ENCODE assay signal across 8 mouse cellular contexts in genomic region chr7:89339142-89339435, GRCm38 (mm10).
DNase-seq lines count a peak whose midpoint lies in the region; ATAC-seq lines count a peak whose summit lies in the region.

No protein-coding gene starts in this region.

- no peak for DNase-seq in lung, postnatal 4 days
- DNase-seq in cerebellum, postnatal 36 days: no peak
- no peak for DNase-seq in cerebellum, postnatal 4 days (ENCODE audit: low spot score in 2 of 2)
- no peak for DNase-seq in left cerebral cortex, postnatal 25 days (ENCODE audit: low spot score in 2 of 2)

- intact Hi-C loops in left cerebral cortex, postnatal 25 days (cut with DNase I): loop anchor here (2.0 to 5.0 kb wide), 3 partner anchors 66 to 172 kb away; partner anchors contain the start of genes Fzd4 and Tmem135

- H3K9ac ChIP-seq in lung, embryonic 16.5 days (ENCODE audit: low read length): peak overlapping the region; percentile 97
- H3K9ac ChIP-seq in limb, embryonic 15.5 days: no peak overlapping the region
- no peak overlapping the region for H3K9ac ChIP-seq in stomach, embryonic 15.5 days

- peaks cover 12% of the 10 kb centered on the region for H3K4me1 ChIP-seq in lung, embryonic 16.5 days (replicated peaks; ENCODE audit: control insufficient read depth, insufficient read depth, low read length)
- peaks cover 18% of the 10 kb centered on the region for H3K4me1 ChIP-seq in limb, embryonic 15.5 days
- H3K4me1 ChIP-seq in stomach, embryonic 15.5 days: peaks cover 9% of the 10 kb centered on the region; the same call in 1 of the 2 replicates

- H3K9me3 ChIP-seq in lung, embryonic 16.5 days (ENCODE audit: control insufficient read depth, low read length): no peaks in the 10 kb centered on the region
- H3K9me3 ChIP-seq in limb, embryonic 15.5 days: no peaks in the 10 kb centered on the region
- no peaks in the 10 kb centered on the region for H3K9me3 ChIP-seq in stomach, embryonic 15.5 days

- peak overlapping the region; percentile 98 for H3K4me3 ChIP-seq in lung, embryonic 16.5 days (ENCODE audit: low read length)
- peak overlapping the region; percentile 93 for H3K4me3 ChIP-seq in limb, embryonic 15.5 days
- H3K4me3 ChIP-seq in stomach, embryonic 15.5 days (replicated peaks): peak overlapping the region; percentile 92

- H3K27me3 ChIP-seq in lung, embryonic 16.5 days (ENCODE audit: control insufficient read depth, insufficient read depth, low read depth, low read length): no peaks in the 10 kb centered on the region
- H3K27me3 ChIP-seq in limb, embryonic 15.5 days: no peaks in the 10 kb centered on the region
- no peaks in the 10 kb centered on the region for H3K27me3 ChIP-seq in stomach, embryonic 15.5 days (replicated peaks)

- H3K27ac ChIP-seq in lung, embryonic 16.5 days (ENCODE audit: low read length): peak overlapping the region; percentile 49
- peak overlapping the region; percentile 79; the same call in 1 of the 2 replicates for H3K27ac ChIP-seq in limb, embryonic 15.5 days
- H3K27ac ChIP-seq in stomach, embryonic 15.5 days: peak overlapping the region; percentile 77

- H3K36me3 ChIP-seq in lung, embryonic 16.5 days (ENCODE audit: control insufficient read depth, insufficient read depth, low read length): no peaks in the 10 kb centered on the region
- H3K36me3 ChIP-seq in limb, embryonic 15.5 days: no peaks in the 10 kb centered on the region
- no peaks in the 10 kb centered on the region for H3K36me3 ChIP-seq in stomach, embryonic 15.5 days

- peak; percentile 36 for ATAC-seq in lung, embryonic 16.5 days (ENCODE audit: low read depth)
- ATAC-seq in erythroblast, adult 5-6 weeks (replicated peaks; ENCODE audit: low FRiP score, poor library complexity, severe bottlenecking): peak; percentile 57
- 0 out of 2 replicates have a peak, but pooled peaks have one; percentile 36 for ATAC-seq in limb, embryonic 15.5 days (ENCODE audit: insufficient number of reproducible peaks, low FRiP score, low TSS enrichment, low read depth)
- ATAC-seq in stomach, embryonic 15.5 days (ENCODE audit: insufficient read depth, low FRiP score, low read depth): peak; percentile 61; the same call in 1 of the 2 replicates

- peak overlapping the region; percentile 69 for H3K4me2 ChIP-seq in lung, embryonic 16.5 days (ENCODE audit: low read depth, low read length)
- H3K4me2 ChIP-seq in limb, embryonic 15.5 days: peak overlapping the region; percentile 69
- peak overlapping the region; percentile 77 for H3K4me2 ChIP-seq in stomach, embryonic 15.5 days
